ENCODE assay signal across 26 mouse cellular contexts in genomic region chr2:135568350-135568749, GRCm38 (mm10).
A peak's percentile ranks its signal among the peaks of the same experiment; 100 is the strongest.
DNase-seq lines count a peak whose midpoint lies in the region; TF ChIP-seq lines count a peak whose summit lies in the region.
"Had no signal": no experiment of that assay in that cellular context is flagged by ENCODE, and none has a peak within 500 bp of the region (broad histone marks: within the 10 kb centered on the region; RNA-seq: fewer than 3 reads in every experiment).

No protein-coding gene starts in this region.

- no peaks in the 10 kb centered on the region for H3K27me3 ChIP-seq in heart, adult 2 months (ENCODE audit: control insufficient read depth, insufficient read depth, low read length)
- H3K27me3 ChIP-seq: CH12.LX; embryonic facial prominence, embryonic 13.5 days; forebrain, embryonic 13.5 days; Patski had no signal

- no peaks in the 10 kb centered on the region for H3K79me2 ChIP-seq in heart, adult 2 months (replicated peaks; ENCODE audit: control insufficient read depth, insufficient read depth, low read length)

- no peak overlapping the region for H3K4me3 ChIP-seq in heart, adult 2 months
- no peak overlapping the region for H3K4me3 ChIP-seq in brown adipose tissue, adult 24 weeks (ENCODE audit: insufficient read depth, low read depth, low read length)
- H3K4me3 ChIP-seq: embryonic facial prominence, embryonic 10.5 days; embryonic facial prominence, embryonic 13.5 days; erythroblast, embryonic 14.5 days; forebrain, embryonic 10.5 days; forebrain, embryonic 13.5 days had no signal

- no peak overlapping the region for H3K9ac ChIP-seq in heart, adult 2 months (ENCODE audit: low read depth, low read length)
- H3K9ac ChIP-seq: embryonic facial prominence, embryonic 13.5 days; forebrain, embryonic 13.5 days; hindbrain, embryonic 14.5 days had no signal

- peaks cover 14% of the 10 kb centered on the region for H3K4me1 ChIP-seq in heart, adult 2 months (ENCODE audit: control insufficient read depth, insufficient read depth, low read length)
- H3K4me1 ChIP-seq in brown adipose tissue, adult 24 weeks (ENCODE audit: control insufficient read depth, insufficient read depth, insufficient read length, low read length) = peaks cover 25% of the 10 kb centered on the region
- H3K4me1 ChIP-seq: forebrain, embryonic 13.5 days had no signal

- no peak for TF ChIP-seq POLR2A in heart, adult 2 months (IDR thresholded peaks at IDR 0.05; ENCODE audit: insufficient read depth, low read depth, low read length)

- no peak for TF ChIP-seq CTCF in heart, adult 2 months (IDR thresholded peaks at IDR 0.05)

- TF ChIP-seq EP300 in heart, adult 2 months (IDR thresholded peaks at IDR 0.05; ENCODE audit: insufficient read depth, low read depth, low read length) = no peak

- H3K27ac ChIP-seq in heart, adult 2 months = peak overlapping the region; percentile 45
- peak overlapping the region; percentile 75 for H3K27ac ChIP-seq in brown adipose tissue, adult 24 weeks (replicated peaks; ENCODE audit: low read depth, low read length)
- H3K27ac ChIP-seq: embryonic facial prominence, embryonic 10.5 days; embryonic facial prominence, embryonic 13.5 days; forebrain, embryonic 10.5 days; forebrain, embryonic 13.5 days; hindbrain, embryonic 14.5 days; hindbrain, postnatal 0 days had no signal

- peak; percentile 17 for DNase-seq in adrenal gland, postnatal 14 days
- no peak for DNase-seq in adrenal gland, adult 2 months
- DNase-seq in heart, adult 2 months = no peak
- no peak for DNase-seq in heart, postnatal 4 days
- DNase-seq in gonadal fat pad, adult 2 months (ENCODE audit: low read depth) = peak; percentile 92
- DNase-seq in spleen, postnatal 36 days (ENCODE audit: low spot score in 2 of 2) = no peak
- DNase-seq: B cell, adult 2 months; cerebellum, adult 11-12 months; cerebellum, adult 8-10 months; cerebellum, postnatal 10 days; cerebellum, postnatal 36 days; embryo, embryonic 11 days; gastrocnemius, postnatal 25 days; heart, postnatal 36 days; kidney, adult 18-20 months had no signal

- intact Hi-C loops in heart, adult 2 months (cut with DNase I) = no loop called here

- 59% methylated on average over 2 of the region's 2 CpGs for WGBS in heart, adult 2 months

- H3K36me3 ChIP-seq in heart, adult 2 months (ENCODE audit: control insufficient read depth, insufficient read depth, low read length) = no peaks in the 10 kb centered on the region; the same call in none of the 2 replicates
- H3K36me3 ChIP-seq: embryonic facial prominence, embryonic 10.5 days; embryonic facial prominence, embryonic 13.5 days; forebrain, embryonic 10.5 days; G1E had no signal

Comparison
In these comparisons a context has a peak if more than half of its experiments do, and no peak if none do; other contexts are left out.
1. DNase-seq: peak in adrenal gland, postnatal 14 days (single experiment) and gonadal fat pad, adult 2 months (single experiment); none in adrenal gland, adult 2 months (single experiment), heart, adult 2 months (0 of 2), heart, postnatal 4 days (single experiment) and spleen, postnatal 36 days (0 of 2).